Mouse (Mus musculus) midbrain, embryonic 16.5 days (tissue): Measurements from ENCODE around the gene Kcnh4. TPM values are rescaled to one million over a fixed set of nuclear protein-coding genes. Genes with fewer than 3 reads are reported as not detected.

ENCODE experiments used
- ATAC-seq: fragments of 200-750 bp; cut with Nextera tagmentation; 2 replicates; pipeline ENCODE4 v1.8.0; 2017; ENCODE audit warnings: moderate TSS enrichment
- H3K27ac ChIP-seq: fragments of 300-500 bp; sonication (generic); 2 replicates; pipeline ENCODE4 v1.5.1; 2014; ENCODE audit warnings: mild to moderate bottlenecking, low read length, mixed read lengths
- H3K27me3 ChIP-seq: fragments of 300-500 bp; sonication (generic); 2 replicates; pipeline ENCODE4 v1.6.1; 2014; ENCODE audit warnings: low read depth, low read length, mixed read lengths; ENCODE audit not compliant: control insufficient read depth, insufficient read depth
- H3K36me3 ChIP-seq: fragments of 300-500 bp; sonication (generic); 2 replicates; pipeline ENCODE4 v1.6.1; 2014; ENCODE audit warnings: mild to moderate bottlenecking, low read length, moderate library complexity, mixed read lengths; ENCODE audit not compliant: control insufficient read depth, insufficient read depth
- H3K4me1 ChIP-seq: fragments of 300-500 bp; sonication (generic); 2 replicates; pipeline ENCODE4 v1.6.1; 2014; ENCODE audit warnings: mild to moderate bottlenecking, low read length, mixed read lengths; ENCODE audit not compliant: control insufficient read depth, insufficient read depth
- H3K4me2 ChIP-seq: fragments of 300-500 bp; sonication (generic); 2 replicates; pipeline ENCODE4 v1.6.1; 2014; ENCODE audit warnings: mild to moderate bottlenecking, low read length, mixed read lengths
- H3K4me3 ChIP-seq: fragments of 300-500 bp; sonication (generic); 2 replicates; pipeline ENCODE4 v1.5.1; 2014; ENCODE audit warnings: low read depth, mild to moderate bottlenecking, low read length, moderate library complexity, mixed read lengths
- H3K9ac ChIP-seq: fragments of 300-500 bp; sonication (generic); 2 replicates; pipeline ENCODE4 v1.6.1; 2014; ENCODE audit warnings: low read depth, low read length, mixed read lengths
- H3K9me3 ChIP-seq: fragments of 300-500 bp; sonication (generic); replicated peaks from 2 replicates; pipeline ENCODE4 v1.6.1; 2014; ENCODE audit warnings: mild to moderate bottlenecking, low read length, mixed read lengths; ENCODE audit not compliant: control insufficient read depth, poor library complexity, severe bottlenecking
- WGBS: fragments of 180-500 bp; shearing (Covaris S2); extraction: QIAGEN DNeasy Blood & Tissue Kit; methylation state at CpG from one replicate; pipeline ENCODE4 v1.1.7; 2014; 5-methylcytosine and 5-hydroxymethylcytosine counted together
- polyA plus RNA-seq: library from polyadenylated mRNA; unstranded; fragments of >200 nt; fragmentation: Nextera tagmentation; extraction: Ambion mirVana; gene quantifications from 2 replicates; pipeline ENCODE4 v1.2.1, GENCODE M21; 2015

Gene Kcnh4
- polyA plus RNA-seq, 1 experiment from 2014 or later: 11.4 TPM

DNA sequence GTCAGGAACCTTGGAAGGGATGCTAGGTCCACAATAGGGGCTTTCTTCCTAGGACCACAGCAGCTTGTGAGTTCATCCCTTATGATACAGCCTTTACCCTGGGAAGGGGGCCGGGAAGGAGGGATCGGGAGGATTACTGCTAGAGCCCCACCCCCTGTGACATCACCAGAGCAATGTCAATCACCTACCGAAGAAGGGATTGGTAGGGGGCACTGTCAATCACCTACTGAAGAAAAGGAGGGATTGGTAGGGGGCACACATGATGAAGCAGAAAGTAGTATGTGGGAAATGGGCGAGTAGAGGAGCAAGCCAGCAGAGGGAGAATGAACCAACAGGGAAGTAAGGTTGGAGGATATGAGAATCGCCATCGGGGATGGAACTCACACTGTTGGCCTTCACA lies 3.3 kb downstream of the Kcnh4 start:
- 64% methylated on average over 6 of the region's 6 CpGs for WGBS

DNA sequence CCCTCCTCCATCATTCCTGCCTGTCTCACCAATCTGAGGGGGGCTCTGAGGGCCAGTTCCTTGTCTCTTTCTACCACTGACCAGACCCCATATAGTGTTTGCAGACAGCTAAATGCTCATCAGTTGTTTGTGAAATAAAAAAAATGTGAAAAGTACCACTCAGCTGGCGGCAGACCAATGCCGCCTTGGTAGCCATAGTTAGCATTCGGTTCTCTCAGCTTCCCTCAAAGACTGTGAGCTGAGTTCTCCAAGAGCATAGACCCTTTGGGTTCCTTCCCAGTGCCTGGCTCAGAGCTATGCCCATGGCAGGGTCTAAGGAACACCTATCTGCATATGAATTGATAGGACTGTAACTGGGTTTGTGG lies 5.1 kb downstream of the Kcnh4 start:
- H3K36me3 ChIP-seq: peaks cover 17% of the 10 kb centered on the region

More for the DNA sequence above, 3.3 kb downstream of the Kcnh4 start:
- no peak overlapping the region for H3K4me3 ChIP-seq
- H3K9me3 ChIP-seq: no peaks in the 10 kb centered on the region
- H3K4me1 ChIP-seq: peaks cover 5% of the 10 kb centered on the region
- H3K9ac ChIP-seq: no peak overlapping the region
- ATAC-seq: no peak
- no peak overlapping the region for H3K27ac ChIP-seq
- H3K4me2 ChIP-seq: no peak overlapping the region
- H3K27me3 ChIP-seq: no peaks in the 10 kb centered on the region
- H3K36me3 ChIP-seq: peaks cover 15% of the 10 kb centered on the region

DNA sequence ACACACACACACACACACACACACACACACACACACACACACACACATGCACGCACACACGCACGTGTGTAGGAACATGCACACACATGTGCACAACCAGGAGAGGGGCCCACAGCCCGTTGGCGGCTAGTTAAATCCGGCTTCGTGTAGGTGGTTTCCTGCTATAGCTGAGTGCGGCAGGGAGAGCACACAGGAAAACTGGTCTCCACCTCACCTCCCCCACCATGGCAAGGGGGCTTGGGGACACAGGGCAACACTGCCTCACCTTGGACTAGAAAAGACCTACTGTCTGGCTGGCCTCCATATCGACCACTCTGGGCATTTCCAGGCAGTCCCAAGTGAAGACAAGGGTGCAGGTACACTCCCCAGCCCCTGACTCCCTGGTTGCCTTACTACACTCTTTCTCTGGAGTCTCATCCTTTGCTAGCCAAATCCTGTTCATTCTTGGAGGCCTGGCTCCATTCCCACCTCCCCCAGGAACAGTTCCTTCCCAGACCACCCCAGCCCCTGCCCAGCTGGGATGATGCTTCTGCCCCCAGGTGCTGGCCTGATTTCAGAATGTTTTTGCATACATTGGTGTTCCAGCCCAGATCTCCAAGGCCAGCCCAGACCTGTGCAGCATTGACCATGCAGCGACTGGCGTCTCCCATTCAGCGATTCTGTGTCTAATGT lies 5.6 kb downstream of the Kcnh4 start:
- H3K4me2 ChIP-seq: no peak overlapping the region
- no peak overlapping the region for H3K4me3 ChIP-seq
- H3K4me1 ChIP-seq: peaks cover 5% of the 10 kb centered on the region
- H3K9me3 ChIP-seq: no peaks in the 10 kb centered on the region
- WGBS: 85% methylated on average over 11 of the region's 12 CpGs
- H3K36me3 ChIP-seq: peaks cover 20% of the 10 kb centered on the region
- H3K27ac ChIP-seq: no peak overlapping the region
- H3K9ac ChIP-seq: no peak overlapping the region
- ATAC-seq: no peak
- no peaks in the 10 kb centered on the region for H3K27me3 ChIP-seq

More for the DNA sequence above, 5.1 kb downstream of the Kcnh4 start:
- Histone ChIP-seq H3K27ac (no peak overlapping the region), H3K4me2 (no peak overlapping the region), H3K4me1 (peaks cover 5% of the 10 kb centered on the region), H3K27me3 (no peaks in the 10 kb centered on the region), H3K4me3 (no peak overlapping the region), H3K9ac (no peak overlapping the region), H3K9me3 (no peaks in the 10 kb centered on the region)
- WGBS: 96% methylated on average over 3 of the region's 3 CpGs
- no peak for ATAC-seq

DNA sequence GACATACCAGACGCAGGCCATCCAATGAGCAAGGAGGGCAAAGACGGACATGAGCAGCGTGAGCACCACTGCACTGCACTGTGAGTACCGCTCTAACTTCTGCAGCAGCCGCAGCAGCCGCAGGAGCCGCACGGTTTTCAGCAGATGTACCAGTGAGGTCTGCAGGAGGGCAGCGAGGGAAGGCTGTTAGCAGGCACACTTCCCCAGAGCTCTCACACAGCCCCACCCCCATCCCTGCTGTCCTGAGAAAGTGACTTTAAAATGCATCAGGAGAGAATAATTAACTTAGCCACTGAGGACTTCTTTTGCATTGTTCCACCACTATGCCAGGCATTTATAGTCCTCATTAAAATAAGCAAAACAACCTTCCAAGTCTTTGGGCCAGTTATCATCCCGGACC lies 7.4 kb downstream of the Kcnh4 start:
- peaks cover 21% of the 10 kb centered on the region for H3K36me3 ChIP-seq
- H3K27me3 ChIP-seq: no peaks in the 10 kb centered on the region
- 51% methylated on average over 10 of the region's 10 CpGs for WGBS
- no peak overlapping the region for H3K9ac ChIP-seq
- H3K4me2 ChIP-seq: no peak overlapping the region
- ATAC-seq: no peak
- no peak overlapping the region for H3K27ac ChIP-seq
- no peak overlapping the region for H3K4me3 ChIP-seq
- no peaks in the 10 kb centered on the region for H3K9me3 ChIP-seq
- H3K4me1 ChIP-seq: no peaks in the 10 kb centered on the region

DNA sequence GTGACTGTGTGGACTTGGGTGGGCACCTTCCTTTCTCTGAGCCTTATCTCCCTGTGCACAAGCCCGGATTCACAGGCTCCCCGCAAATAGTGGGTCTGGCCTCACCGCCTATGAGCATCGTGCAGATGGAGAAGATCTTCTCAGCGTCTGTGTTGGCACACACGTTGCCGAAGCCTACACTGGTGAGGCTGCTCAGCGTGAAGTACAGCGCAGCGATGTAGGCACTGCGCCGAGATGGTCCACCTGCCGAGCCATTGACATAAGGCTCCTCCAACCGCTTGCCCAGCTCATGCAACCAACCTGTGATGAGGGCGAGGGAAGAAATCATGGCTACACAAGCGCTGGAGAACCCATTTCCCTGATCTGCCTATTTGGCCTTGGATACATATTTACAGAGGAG lies 9.6 kb downstream of the Kcnh4 start:
- Histone ChIP-seq H3K4me2 (no peak overlapping the region), H3K9me3 (no peaks in the 10 kb centered on the region), H3K36me3 (peaks cover 16% of the 10 kb centered on the region), H3K4me1 (no peaks in the 10 kb centered on the region), H3K9ac (no peak overlapping the region), H3K4me3 (no peak overlapping the region), H3K27me3 (no peaks in the 10 kb centered on the region), H3K27ac (no peak overlapping the region)
- no peak for ATAC-seq
- WGBS: 92% methylated on average over 16 of the region's 16 CpGs

DNA sequence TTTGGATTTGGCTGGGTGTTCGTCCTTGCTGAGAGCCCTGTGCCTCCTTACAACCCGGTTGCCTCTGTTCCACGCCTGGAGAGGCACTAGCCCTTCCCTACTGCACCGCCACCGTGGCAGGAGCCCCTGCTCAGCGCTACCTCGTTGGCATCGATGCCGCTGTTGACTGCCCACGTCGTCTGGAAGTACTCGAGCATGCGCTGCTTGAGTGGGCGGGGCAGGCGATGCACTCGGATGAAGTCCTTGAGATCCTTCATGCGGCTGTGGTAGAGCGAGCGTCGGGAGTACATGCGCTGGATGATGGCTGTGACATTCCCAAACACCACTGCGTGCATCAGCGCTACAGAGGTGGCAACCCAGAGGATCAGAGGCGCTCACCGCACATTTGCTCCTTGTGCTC lies 10.3 kb downstream of the Kcnh4 start:
- Histone ChIP-seq H3K27me3 (no peaks in the 10 kb centered on the region), H3K27ac (no peak overlapping the region), H3K9ac (no peak overlapping the region), H3K4me3 (no peak overlapping the region), H3K4me2 (no peak overlapping the region), H3K36me3 (peaks cover 16% of the 10 kb centered on the region), H3K9me3 (no peaks in the 10 kb centered on the region), H3K4me1 (no peaks in the 10 kb centered on the region)
- WGBS: 49% methylated on average over 25 of the region's 25 CpGs
- no peak for ATAC-seq

DNA sequence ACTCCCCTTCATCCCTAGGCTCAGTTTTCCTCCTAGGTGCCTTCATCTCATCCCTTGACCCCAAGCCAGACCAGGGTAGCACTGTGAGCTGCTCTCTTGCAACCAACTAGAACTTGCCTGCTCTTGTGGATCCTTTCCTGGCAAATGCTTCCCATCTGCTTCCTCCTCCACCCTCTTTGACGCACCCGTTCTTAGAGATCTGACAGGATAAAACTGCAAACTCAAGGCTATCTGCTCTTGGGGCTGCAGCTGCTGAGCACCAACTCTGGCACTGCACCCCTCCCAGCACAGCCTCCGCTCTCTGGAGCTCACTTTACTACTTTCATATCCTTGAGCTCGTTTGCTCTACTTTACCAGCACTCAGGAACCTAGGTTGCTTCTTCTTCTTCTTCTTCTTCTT lies 11.1 kb downstream of the Kcnh4 start:
- Histone ChIP-seq H3K9ac (no peak overlapping the region), H3K9me3 (no peaks in the 10 kb centered on the region), H3K36me3 (peaks cover 16% of the 10 kb centered on the region), H3K27me3 (no peaks in the 10 kb centered on the region), H3K4me1 (no peaks in the 10 kb centered on the region), H3K27ac (no peak overlapping the region), H3K4me2 (no peak overlapping the region), H3K4me3 (no peak overlapping the region)
- no peak for ATAC-seq
- WGBS: 79% methylated on average over 4 of the region's 4 CpGs

DNA sequence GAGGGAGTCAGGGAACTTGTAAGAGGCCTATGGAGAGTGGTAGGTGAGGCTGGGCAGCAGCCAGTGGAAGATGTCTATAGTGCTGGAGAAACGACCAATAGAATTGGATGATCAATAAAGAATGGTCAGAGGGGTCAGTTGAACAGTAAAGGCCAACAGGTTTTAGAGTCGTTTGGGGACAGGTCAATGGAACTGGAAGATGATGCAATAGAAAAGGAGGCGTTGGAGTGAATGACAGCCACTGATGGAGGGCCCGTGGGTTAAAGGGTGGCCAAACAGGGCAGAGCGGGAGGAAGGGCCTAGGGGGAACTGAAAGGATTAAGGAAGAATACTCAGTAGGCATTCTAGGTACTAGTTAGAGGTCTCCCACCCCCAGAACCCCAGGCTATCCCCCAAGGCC lies 12.6 kb downstream of the Kcnh4 start:
- Histone ChIP-seq H3K27me3 (no peaks in the 10 kb centered on the region), H3K36me3 (peaks cover 15% of the 10 kb centered on the region), H3K9me3 (no peaks in the 10 kb centered on the region), H3K27ac (no peak overlapping the region), H3K4me3 (no peak overlapping the region), H3K4me1 (no peaks in the 10 kb centered on the region), H3K4me2 (no peak overlapping the region), H3K9ac (no peak overlapping the region)
- ATAC-seq: no peak
- 77% methylated on average over 5 of the region's 5 CpGs for WGBS

DNA sequence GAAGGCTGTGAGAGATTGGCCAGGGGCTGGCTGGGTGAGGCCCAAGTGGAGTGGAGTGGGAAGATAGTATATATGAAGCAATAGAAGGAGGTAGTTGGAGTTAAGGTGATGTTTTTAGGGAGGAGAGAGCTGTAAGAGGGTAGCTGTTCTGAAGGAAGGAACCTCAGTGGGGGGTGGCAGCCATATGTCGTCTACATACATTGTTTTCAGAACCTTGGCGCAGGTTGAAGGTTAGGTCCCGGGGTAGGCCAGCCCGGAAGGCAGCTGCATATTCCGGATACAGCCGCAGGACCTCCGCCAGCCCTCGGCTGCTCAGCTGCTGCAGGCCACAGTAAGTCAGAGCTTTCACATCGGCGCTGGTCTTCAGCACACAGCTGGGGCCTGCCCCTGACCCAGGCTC lies 13.2 kb downstream of the Kcnh4 start:
- Histone ChIP-seq H3K9me3 (no peaks in the 10 kb centered on the region), H3K36me3 (peaks cover 11% of the 10 kb centered on the region), H3K4me3 (no peak overlapping the region), H3K9ac (no peak overlapping the region), H3K4me1 (no peaks in the 10 kb centered on the region), H3K4me2 (no peak overlapping the region), H3K27ac (no peak overlapping the region), H3K27me3 (no peaks in the 10 kb centered on the region)
- no peak for ATAC-seq
- 85% methylated on average over 10 of the region's 10 CpGs for WGBS
